Mouse (Mus musculus): ENCODE measurements around the gene Pla1a.

The Pla1a gene

GRCm38 (mm10) chr16:38385700-38386099, 47.2 kb downstream of the Pla1a start:
- DNase-seq = no peak

GRCm38 (mm10) chr16:38385184-38385634, 47.7 kb downstream of the Pla1a start:
- DNase-seq = no peak

- no peak for DNase-seq
Observed at GRCm38 (mm10) chr16:38383683-38384082, 49.3 kb downstream of the Pla1a start.

- no peak for DNase-seq
Observed at GRCm38 (mm10) chr16:38379926-38380325, 53.0 kb downstream of the Pla1a start.

GRCm38 (mm10) chr16:38379493-38379892, 53.5 kb downstream of the Pla1a start:
- no peak for DNase-seq

- no peak for DNase-seq
Observed at GRCm38 (mm10) chr16:38379088-38379487, 53.9 kb downstream of the Pla1a start.

- DNase-seq = no peak
Observed at GRCm38 (mm10) chr16:38378591-38378990, 54.4 kb downstream of the Pla1a start.

GRCm38 (mm10) chr16:38377546-38377945, 55.4 kb downstream of the Pla1a start:
- no peak for DNase-seq

- DNase-seq = no peak
Observed at GRCm38 (mm10) chr16:38376841-38377249, 56.1 kb downstream of the Pla1a start.

GRCm38 (mm10) chr16:38376163-38376840, 56.6 kb downstream of the Pla1a start:
- DNase-seq = peak; percentile 50 to 77

- no peak for DNase-seq
Observed at GRCm38 (mm10) chr16:38375182-38375581, 57.8 kb downstream of the Pla1a start.

- DNase-seq = no peak
Observed at GRCm38 (mm10) chr16:38374379-38375140, 58.4 kb downstream of the Pla1a start.

- no peak for DNase-seq
Observed at GRCm38 (mm10) chr16:38373941-38374340, 59.0 kb downstream of the Pla1a start.

GRCm38 (mm10) chr16:38373439-38373838, 59.5 kb downstream of the Pla1a start:
- DNase-seq = no peak

- no peak for DNase-seq
Observed at GRCm38 (mm10) chr16:38372876-38373275, 60.1 kb downstream of the Pla1a start.

- DNase-seq = no peak
Observed at GRCm38 (mm10) chr16:38371705-38372296, 61.1 kb downstream of the Pla1a start.

GRCm38 (mm10) chr16:38370633-38371374, 62.1 kb downstream of the Pla1a start:
- DNase-seq = no peak

GRCm38 (mm10) chr16:38369992-38370484, 62.9 kb downstream of the Pla1a start:
- no peak for DNase-seq

- no peak for DNase-seq
Observed at GRCm38 (mm10) chr16:38369431-38369830, 63.5 kb downstream of the Pla1a start.

- no peak for DNase-seq
Observed at GRCm38 (mm10) chr16:38369000-38369399, 63.9 kb downstream of the Pla1a start.

- DNase-seq = no peak
Observed at GRCm38 (mm10) chr16:38368336-38368735, 64.6 kb downstream of the Pla1a start.

GRCm38 (mm10) chr16:38366231-38366630, 66.7 kb downstream of the Pla1a start:
- DNase-seq = no peak

GRCm38 (mm10) chr16:38365390-38365789, 67.6 kb downstream of the Pla1a start:
- no peak for DNase-seq

Measured in kidney, postnatal 25 days (tissue).